Mouse (Mus musculus) mouse embryonic stem cell (cell line): ENCODE measurements around the gene Cdca5.

Source experiments
- in situ Hi-C, 2 experiments: fragments of 300-500 bp; cut with MboI; formaldehyde crosslinking; loops; 1 replicate in 1 of 2; 3 replicates in 1 of 2; pipeline ENCODE4 v1.14.3; 2019 to 2020; ENCODE audit warnings: low sequenced_read_pairs in 2 of 2, low pct_unique_long_range_greater_than_20kb in 1 of 2, mixed read lengths in 1 of 2; ENCODE audit not compliant: unreplicated experiment in 1 of 2

Gene Cdca5

DNA sequence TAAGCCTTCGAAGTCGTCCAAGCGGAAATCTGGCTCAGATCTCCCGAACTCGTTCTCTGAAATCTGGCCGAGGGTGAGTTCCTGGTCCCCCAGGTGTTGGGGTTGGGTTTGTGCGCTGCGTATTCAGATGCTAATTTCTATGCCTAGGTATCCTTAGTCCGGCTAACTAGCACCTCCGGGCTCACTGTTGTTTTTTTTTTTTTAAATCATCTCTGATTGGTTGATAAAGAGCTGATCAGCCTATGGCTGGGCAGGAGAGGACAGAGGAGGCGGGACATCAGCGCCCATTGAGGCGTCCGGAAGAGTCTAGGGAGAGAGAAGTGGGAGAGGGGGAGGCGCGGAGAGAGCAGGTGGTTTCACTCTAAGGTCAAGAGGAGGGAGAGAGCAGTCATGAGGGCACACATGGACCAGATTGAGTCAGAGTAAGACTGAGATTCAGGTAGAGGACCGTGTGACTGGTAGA is 665 bp downstream of the Cdca5 start:
- in situ Hi-C loops = no loop called here

DNA sequence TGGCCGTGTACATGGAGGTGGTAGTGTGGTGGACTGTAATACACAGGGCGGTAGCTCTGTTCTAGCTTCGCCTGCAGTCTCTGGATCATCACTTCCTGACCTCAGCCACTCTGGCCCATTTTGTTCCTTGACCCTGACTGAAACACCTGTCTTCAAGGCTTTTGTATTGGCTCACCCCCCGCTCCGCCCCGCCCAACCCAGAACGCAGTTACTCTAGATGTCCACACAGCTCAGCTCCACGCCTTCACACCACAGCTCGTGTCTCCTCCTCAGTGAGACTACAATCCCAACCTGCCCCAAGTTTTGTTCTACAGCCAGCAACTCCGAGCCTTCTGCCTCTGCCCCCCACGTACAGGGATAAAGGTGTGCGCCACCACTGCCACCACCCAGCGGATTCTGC is 4.1 kb downstream of the Cdca5 start:
- in situ Hi-C loops = no loop called here

DNA sequence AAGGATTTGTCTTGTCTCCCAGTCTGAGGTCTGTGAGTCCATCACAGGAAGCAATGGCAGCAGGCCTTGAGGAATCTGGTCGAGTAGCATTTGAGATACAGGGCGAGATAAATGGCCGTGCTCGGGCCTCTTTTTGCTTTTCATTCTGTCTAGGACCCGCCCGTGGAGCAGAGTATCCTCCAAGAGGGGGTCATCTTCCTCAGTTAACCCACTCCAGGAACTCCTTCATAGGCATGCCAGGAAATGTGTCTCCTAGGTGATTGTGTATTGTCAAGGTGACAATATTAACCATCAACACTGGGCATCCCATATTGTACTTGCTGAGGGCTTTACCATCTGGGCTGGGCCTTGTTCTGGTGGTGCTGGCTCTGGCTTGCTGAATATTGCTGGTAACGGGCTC is 9.3 kb downstream of the Cdca5 start, which contains the start of gene AC131692.1:
Gene AC131692.1, plus strand, starts transcription at position 301 of the 400 bp plus-strand sequence.
- in situ Hi-C loops = no loop called here

- in situ Hi-C loops = no loop called here
Observed at GRCm38 (mm10) chr19:6097847-6098246, 13.1 kb downstream of the Cdca5 start.

GRCm38 (mm10) chr19:6101186-6101585 is 16.4 kb downstream of the Cdca5 start:
- in situ Hi-C loops = no loop called here

GRCm38 (mm10) chr19:6102169-6102853 is 17.5 kb downstream of the Cdca5 start:
- in situ Hi-C loops = no loop called here

DNA sequence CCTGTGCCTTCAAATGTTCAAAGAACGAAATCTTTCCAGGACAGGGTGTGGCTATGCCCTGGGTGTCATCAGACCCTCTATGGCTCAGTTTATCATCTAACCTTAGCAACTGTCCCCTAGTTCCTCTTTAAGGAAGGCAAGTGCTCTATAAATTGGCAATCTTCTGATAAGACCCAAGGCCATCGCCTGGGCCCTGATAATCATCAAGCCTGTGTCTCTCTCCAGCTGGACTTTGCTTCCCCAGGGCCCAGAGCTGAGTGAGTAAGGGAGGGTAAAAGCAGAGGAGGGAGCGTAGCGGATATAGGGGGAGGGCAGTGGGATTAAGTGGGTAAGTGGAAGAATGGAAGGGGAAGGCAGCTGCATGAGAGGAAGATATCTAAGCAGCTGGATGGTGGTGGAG is 19.7 kb downstream of the Cdca5 start:
- in situ Hi-C loops = no loop called here

GRCm38 (mm10) chr19:6105586-6105985 is 20.8 kb downstream of the Cdca5 start, which contains the start of gene Naaladl1:
TSS of gene Naaladl1 (plus strand) at chr19:6105782.
- in situ Hi-C loops = no loop called here

GRCm38 (mm10) chr19:6113116-6113515 is 28.3 kb downstream of the Cdca5 start:
- in situ Hi-C loops = no loop called here

- in situ Hi-C loops = no loop called here
Observed at GRCm38 (mm10) chr19:6116113-6116850, 31.5 kb downstream of the Cdca5 start.

DNA sequence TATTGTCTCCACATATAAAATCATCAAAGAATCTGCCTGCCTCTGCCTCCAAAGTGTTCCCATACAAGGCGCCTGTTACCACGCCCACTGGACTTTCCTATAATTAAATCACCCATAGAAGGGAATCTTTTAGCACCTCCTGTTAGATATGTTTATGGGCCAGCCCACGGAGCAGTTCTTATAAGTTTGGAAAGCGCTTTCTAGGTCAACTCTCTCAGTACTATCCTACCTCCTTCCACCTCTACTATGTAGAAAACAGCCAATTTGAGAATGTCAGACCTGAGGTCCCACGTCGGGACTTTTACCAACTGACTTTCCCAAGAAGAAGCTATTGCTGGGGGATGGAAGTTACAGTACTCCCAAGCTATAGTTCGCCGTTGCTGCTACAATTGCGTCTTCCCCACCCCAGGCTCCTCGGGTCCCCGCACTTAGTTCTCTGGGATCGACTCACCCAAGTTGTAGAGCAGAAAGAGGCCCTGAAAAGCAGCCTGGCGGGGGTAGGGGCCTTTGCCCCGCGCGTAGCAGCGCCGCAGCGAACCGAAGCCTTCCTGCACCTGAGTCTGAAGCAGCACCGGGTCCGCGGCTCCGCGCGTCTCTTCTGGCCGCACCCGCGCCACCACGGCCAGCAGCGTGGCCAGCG is 32.7 kb downstream of the Cdca5 start:
- in situ Hi-C loops = no loop called here

DNA sequence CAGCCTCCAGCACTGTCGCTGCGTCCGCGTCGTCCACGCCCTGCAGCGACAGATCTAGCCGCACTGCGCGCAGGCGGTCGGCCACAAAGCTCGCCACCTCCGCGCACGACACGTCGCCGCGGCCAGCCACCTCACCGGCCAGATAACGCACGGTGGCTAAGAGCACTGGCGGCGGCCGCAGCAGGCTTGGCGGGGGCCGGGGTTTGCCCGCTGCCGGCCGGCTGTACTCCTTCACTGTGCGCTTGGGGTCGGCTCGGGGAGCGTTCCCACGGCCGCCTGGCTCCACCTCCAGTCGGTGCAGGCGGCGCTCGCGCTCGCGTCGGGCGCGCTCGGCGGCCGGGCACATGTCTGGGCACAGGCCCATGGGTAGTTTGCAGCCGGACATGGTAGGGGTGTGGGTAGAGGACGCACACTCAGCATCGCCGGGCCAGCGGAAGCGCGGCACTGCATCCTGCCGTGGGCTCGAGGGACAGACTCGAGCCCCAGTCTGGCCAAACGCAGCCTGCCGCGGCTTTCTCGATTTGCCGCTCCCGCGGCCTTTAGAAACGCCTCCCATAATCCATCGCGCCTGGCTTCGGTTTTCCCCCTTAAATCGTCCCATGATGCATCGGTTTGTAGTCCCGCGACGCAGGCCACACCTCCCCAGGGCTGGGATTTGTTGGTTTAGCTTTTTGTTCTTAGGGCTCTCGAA is 33.3 kb downstream of the Cdca5 start, which contains the start of gene Sac3d1:
Gene Sac3d1, minus strand, starts transcription at position 665 of the 691 bp plus-strand sequence.
- in situ Hi-C loops = no loop called here

GRCm38 (mm10) chr19:6118677-6119185 is 33.9 kb downstream of the Cdca5 start:
- in situ Hi-C loops = no loop called here

- in situ Hi-C loops = loop anchor here in 1 of 2 experiments (10.0 kb wide), 1 partner anchor 107 kb away; the partner anchor contains the start of gene Capn1
Observed at GRCm38 (mm10) chr19:6121761-6122160, 37.0 kb downstream of the Cdca5 start.

DNA sequence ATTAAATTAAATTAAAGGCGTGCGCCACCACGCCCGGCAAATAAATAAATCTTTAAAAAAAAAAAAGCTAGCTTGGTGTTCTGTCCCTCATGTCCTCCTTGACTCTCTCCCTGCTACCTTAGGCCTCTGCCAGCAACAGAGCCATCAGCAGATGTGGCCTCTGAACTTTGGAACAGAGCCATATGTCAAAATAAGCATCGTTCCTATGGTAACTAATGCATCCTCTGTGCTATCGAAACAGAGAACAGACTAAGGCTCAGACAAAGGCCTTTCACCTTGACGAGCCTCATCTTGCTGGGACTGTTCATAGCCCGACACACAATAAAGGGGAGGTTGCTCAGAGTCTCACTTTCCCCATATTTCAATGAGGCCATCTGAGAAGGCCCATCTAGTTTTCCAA is 38.5 kb downstream of the Cdca5 start:
- in situ Hi-C loops = loop anchor here in 1 of 2 experiments (10.0 kb wide), 1 partner anchor 109 kb away; the partner anchor contains the start of gene Capn1

DNA sequence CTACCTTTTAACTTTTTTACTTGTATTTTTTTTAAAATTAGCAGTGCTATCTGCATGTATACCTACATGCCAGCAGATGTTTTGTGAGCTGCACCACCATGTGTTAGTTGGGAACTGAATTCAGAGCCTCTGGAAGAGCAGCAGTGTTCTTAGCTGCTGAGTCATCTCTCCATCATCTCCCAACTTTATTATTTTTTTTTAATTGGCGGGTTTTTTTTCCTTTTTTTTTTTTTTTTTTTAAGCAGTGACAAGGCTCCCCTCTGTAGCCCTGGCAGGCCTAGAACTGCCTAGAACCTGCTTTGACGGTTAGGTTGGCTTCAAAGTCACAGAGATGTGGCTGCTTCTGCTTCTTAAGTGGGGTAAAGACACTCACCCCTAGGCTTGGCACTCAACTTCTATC is 40.1 kb downstream of the Cdca5 start:
- in situ Hi-C loops = loop anchor here (5.0 to 10.0 kb wide), 3 partner anchors 88 to 163 kb away; partner anchors contain the start of genes Pola2 (in 2 of the 2) and Capn1 (in 1 of the 2)

DNA sequence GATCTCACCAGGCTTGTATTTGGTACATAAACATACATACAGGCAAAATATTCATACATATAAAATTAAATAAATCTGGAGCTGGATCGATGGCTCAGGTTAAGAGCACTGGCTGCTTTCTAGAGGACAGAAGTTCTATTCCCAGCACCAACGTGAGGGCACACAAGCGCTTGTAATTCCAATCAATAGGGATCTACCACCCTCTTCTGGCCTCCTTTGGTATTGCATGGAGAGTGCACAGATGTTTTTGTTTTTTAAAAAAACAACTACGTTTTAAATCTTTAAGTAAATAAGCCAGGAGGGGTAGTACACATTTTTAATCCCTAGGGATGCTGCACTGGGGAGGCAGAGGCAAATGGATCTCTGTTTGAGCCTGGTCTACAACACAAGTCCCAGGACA is 41.5 kb downstream of the Cdca5 start:
- in situ Hi-C loops = loop anchor here (5.0 to 10.0 kb wide), 3 partner anchors 89 to 164 kb away; partner anchors contain the start of genes Pola2 (in 2 of the 2) and Capn1 (in 1 of the 2)
